Mouse (Mus musculus): Measurements from ENCODE around the gene Dclre1a.

GRCm38 (mm10) chr19:56573184-56573583 lies 25.2 kb upstream of the Dclre1a start:
- TF ChIP-seq POLR2A (IDR thresholded peaks at IDR 0.05; ENCODE audit: control insufficient read depth, low read depth, low read length): no peak
- no peak for TF ChIP-seq CTCF (IDR thresholded peaks at IDR 0.05; ENCODE audit: control insufficient read depth, insufficient read depth, insufficient replicate concordance, low read depth, low read length)

All from testis, adult 2 months (tissue).